Mouse (Mus musculus): ENCODE results near the gene Ttyh2.

Gene Ttyh2

GRCm38 (mm10) chr11:114706358-114706757 lies 31.1 kb downstream of the Ttyh2 start:
- no peak for DNase-seq (ENCODE audit: low spot score)

- no peak for DNase-seq (ENCODE audit: low spot score)
These were observed 36.2 kb downstream of the Ttyh2 start for GRCm38 (mm10) chr11:114711393-114711792.

GRCm38 (mm10) chr11:114711861-114712260 lies 36.6 kb downstream of the Ttyh2 start:
- DNase-seq (ENCODE audit: low spot score) = no peak

- DNase-seq (ENCODE audit: low spot score) = no peak
These were observed 39.3 kb downstream of the Ttyh2 start for GRCm38 (mm10) chr11:114714526-114714925.

GRCm38 (mm10) chr11:114715531-114715930 lies 40.3 kb downstream of the Ttyh2 start:
- peak; percentile 29 for DNase-seq (ENCODE audit: low spot score)

GRCm38 (mm10) chr11:114720535-114720934 lies 45.3 kb downstream of the Ttyh2 start:
- no peak for DNase-seq (ENCODE audit: low spot score)

GRCm38 (mm10) chr11:114722438-114722837 lies 47.2 kb downstream of the Ttyh2 start:
- DNase-seq (ENCODE audit: low spot score) = no peak

GRCm38 (mm10) chr11:114723030-114723429 lies 47.8 kb downstream of the Ttyh2 start:
- no peak for DNase-seq (ENCODE audit: low spot score)

- no peak for DNase-seq (ENCODE audit: low spot score)
These were observed 49.8 kb downstream of the Ttyh2 start for GRCm38 (mm10) chr11:114724787-114725590.

GRCm38 (mm10) chr11:114726965-114727825 lies 52.0 kb downstream of the Ttyh2 start, which contains the start of gene Dnaic2:
Gene Dnaic2 (plus strand): TSS chr11:114727408.
- DNase-seq (ENCODE audit: low spot score) = peak; percentile 59

- DNase-seq (ENCODE audit: low spot score) = no peak
These were observed 52.6 kb downstream of the Ttyh2 start for GRCm38 (mm10) chr11:114727826-114728186.

GRCm38 (mm10) chr11:114728333-114728732 lies 53.1 kb downstream of the Ttyh2 start:
- DNase-seq (ENCODE audit: low spot score) = no peak

GRCm38 (mm10) chr11:114729832-114730363 lies 54.7 kb downstream of the Ttyh2 start:
- no peak for DNase-seq (ENCODE audit: low spot score)

- DNase-seq (ENCODE audit: low spot score) = no peak
These were observed 56.5 kb downstream of the Ttyh2 start for GRCm38 (mm10) chr11:114731711-114732110.

- no peak for DNase-seq (ENCODE audit: low spot score)
These were observed 57.7 kb downstream of the Ttyh2 start for GRCm38 (mm10) chr11:114732890-114733289.

- DNase-seq (ENCODE audit: low spot score) = no peak
These were observed 60.9 kb downstream of the Ttyh2 start for GRCm38 (mm10) chr11:114736111-114736510.

- DNase-seq (ENCODE audit: low spot score) = no peak
These were observed 61.8 kb downstream of the Ttyh2 start for GRCm38 (mm10) chr11:114736913-114737624.

GRCm38 (mm10) chr11:114740598-114740997 lies 65.4 kb downstream of the Ttyh2 start:
- no peak for DNase-seq (ENCODE audit: low spot score)

- no peak for DNase-seq (ENCODE audit: low spot score)
These were observed 66.2 kb downstream of the Ttyh2 start for GRCm38 (mm10) chr11:114741451-114741850.

- DNase-seq (ENCODE audit: low spot score) = peak; percentile 84
These were observed 69.9 kb downstream of the Ttyh2 start for GRCm38 (mm10) chr11:114745134-114745533.

GRCm38 (mm10) chr11:114747564-114748138 lies 72.4 kb downstream of the Ttyh2 start:
- no peak for DNase-seq (ENCODE audit: low spot score)

Data from testis, postnatal 14 days (tissue).